Mouse (Mus musculus) lung, adult 2 months (tissue): Measurements from ENCODE around the gene Rnf152. TPM values are rescaled to one million over a fixed set of nuclear protein-coding genes. Genes with fewer than 3 reads are reported as not detected.

Experiments
- DNase-seq: peaks from one replicate; pipeline ENCODE4 v3.0.0; 2022
- H3K4me1 ChIP-seq: fragments of 200-500 bp; 2 replicates; pipeline ENCODE4 v1.6.1; 2011; ENCODE audit warnings: low read length; ENCODE audit not compliant: control insufficient read depth, insufficient read depth
- H3K4me3 ChIP-seq: fragments of 200-500 bp; replicated peaks from 2 replicates; pipeline ENCODE3; 2011; ENCODE audit warnings: low read depth, mild to moderate bottlenecking, control low read depth, low read length; ENCODE audit errors: extremely low read depth
- CTCF ChIP-seq: fragments of 200-500 bp; IDR thresholded peaks from 2 replicates; pipeline ENCODE4 v1.5.1; 2011; ENCODE audit warnings: mild to moderate bottlenecking, low read length, control low read depth; ENCODE audit not compliant: insufficient read depth
- POLR2A ChIP-seq: fragments of 200-500 bp; IDR thresholded peaks from 2 replicates; pipeline ENCODE4 v1.6.1; 2011; ENCODE audit warnings: low read depth, mild to moderate bottlenecking, control low read depth, low read length, borderline replicate concordance; ENCODE audit errors: extremely low read depth
- WGBS: fragments of 180-500 bp; shearing (Covaris S2); methylation state at CpG from one replicate; pipeline ENCODE4 v1.1.7; 2018; 5-methylcytosine and 5-hydroxymethylcytosine counted together
- polyA plus RNA-seq: library from polyadenylated mRNA; depleted of rRNA; stranded (reverse); fragments of >200 nt; gene quantifications from 2 replicates; pipeline ENCODE4 v1.2.3, GENCODE M21; 2012

The Rnf152 gene
- polyA plus RNA-seq, 1 experiment, result 0.50 TPM

DNA sequence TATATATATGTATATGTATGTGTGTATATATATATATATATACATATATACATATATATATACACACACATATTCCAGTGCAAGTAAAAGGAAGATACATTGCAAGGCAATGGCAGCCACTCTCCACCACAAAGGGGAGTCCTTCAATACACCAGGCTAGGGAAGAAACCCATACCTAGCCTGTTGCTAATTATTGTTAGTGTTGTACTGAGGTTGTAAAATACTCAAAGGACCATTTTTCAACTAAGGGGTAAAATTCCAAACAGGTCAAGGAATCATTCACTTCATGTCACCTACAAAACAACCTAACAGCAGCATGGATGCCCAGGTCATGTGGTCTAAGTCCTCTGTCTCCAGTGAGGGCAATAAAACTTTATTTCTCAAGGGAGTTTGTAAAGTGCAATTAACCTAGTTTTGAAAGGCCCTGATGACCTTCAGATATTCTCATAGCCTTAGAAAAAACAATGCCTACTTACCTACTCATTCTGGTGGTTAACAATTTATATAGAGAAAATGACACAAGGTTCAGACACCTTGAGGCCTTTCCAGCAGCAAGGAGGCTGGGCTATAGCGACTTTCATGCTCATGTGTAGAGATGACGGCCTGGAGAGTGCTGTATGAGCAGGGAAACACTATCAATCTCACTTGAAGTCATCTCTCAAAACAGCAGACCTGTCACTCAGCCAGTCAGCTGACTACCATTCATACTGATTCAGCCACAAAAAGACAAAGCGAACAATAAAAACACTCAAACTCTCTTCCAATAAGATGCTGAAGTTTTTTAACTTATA, 42.3 kb downstream of the Rnf152 start:
- no peaks in the 10 kb centered on the region; the same call in 1 of the 2 replicates for H3K4me1 ChIP-seq
- whole genome bisulfite sequencing, result 81% methylated on average over 3 of the region's 3 CpGs
- no peak overlapping the region for H3K4me3 ChIP-seq
- DNase-seq, result no peak
- TF ChIP-seq CTCF (no peak), POLR2A (no peak)

DNA sequence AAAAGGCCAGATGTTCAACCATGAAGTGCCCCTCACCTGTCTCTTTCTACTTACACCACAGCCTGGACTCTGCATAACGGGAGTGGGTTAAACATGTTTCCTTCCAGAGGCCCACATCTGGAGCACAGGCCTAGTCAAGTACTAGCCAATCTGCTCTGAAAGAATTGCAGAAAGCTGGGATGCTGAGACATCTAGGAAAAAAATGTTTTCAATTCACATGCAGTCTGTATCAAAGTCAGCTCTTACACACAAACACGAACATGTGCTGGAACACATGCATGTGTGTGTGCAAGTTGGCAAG, 44.0 kb downstream of the Rnf152 start:
- TF ChIP-seq POLR2A (no peak), CTCF (no peak)
- Histone ChIP-seq H3K4me3 (no peak overlapping the region), H3K4me1 (no peaks in the 10 kb centered on the region; the same call in 1 of the 2 replicates)
- WGBS, result 70% methylated on average over 2 of the region's 2 CpGs
- no peak for DNase-seq

DNA sequence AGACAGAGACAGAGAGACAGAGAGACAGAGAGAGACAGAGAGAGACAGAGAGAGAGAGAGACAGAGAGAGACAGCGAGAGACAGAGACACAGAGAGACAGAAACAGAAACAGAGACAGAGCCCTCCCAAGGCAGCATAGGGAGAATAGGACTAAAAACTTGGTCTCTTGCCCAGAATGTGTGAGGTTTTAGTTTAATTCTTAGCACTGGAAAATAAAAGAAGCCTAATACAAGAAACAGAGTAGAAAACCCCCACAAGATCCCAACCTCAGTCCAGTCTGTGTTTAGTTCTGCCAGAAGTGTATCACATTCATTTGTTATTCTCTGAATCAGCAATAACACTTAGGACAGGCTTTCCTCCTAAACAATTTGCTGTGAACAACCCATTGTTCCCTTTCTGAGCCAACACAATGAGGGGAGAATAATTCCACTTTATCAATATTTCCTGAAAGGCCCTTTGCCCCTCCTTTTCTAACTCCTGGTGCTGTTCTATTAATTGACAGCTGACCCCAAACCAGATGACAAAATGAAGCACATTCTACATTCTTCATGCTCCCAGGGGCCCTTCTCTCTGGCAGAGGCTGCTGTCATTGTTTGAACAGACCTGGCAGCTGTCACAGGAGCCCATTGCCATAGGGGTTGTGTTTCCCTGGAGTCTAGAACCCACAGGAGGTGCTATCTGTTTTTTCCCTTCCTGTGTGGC, 44.5 kb downstream of the Rnf152 start:
- WGBS, result 96% methylated on average over 1 of the region's 1 CpGs
- TF ChIP-seq POLR2A, result no peak
- no peak for TF ChIP-seq CTCF
- no peak overlapping the region for H3K4me3 ChIP-seq
- H3K4me1 ChIP-seq, result no peaks in the 10 kb centered on the region; the same call in 1 of the 2 replicates
- no peak for DNase-seq

DNA sequence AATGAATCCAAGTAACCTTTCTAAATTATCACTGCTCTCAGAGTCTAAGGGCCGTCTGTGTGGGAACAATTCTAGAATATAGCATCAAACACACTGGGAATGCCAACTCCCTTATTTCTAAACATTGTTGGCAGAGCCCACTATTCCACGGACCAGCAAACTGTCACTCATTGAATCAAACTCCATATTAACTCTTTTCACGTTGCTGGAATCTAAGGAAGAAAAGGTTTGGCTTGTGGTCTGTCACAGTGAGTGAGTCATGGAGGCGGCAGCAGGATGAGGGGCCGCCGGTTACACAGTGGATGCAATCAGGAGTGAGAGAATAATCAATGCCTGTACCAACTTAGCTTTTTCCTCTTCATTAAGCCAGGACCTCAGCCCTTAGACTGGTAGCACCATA, 54.3 kb downstream of the Rnf152 start:
- 72% methylated on average over 6 of the region's 6 CpGs for WGBS
- H3K4me3 ChIP-seq, result no peak overlapping the region
- no peaks in the 10 kb centered on the region for H3K4me1 ChIP-seq
- TF ChIP-seq POLR2A (no peak), CTCF (no peak)
- no peak for DNase-seq

DNA sequence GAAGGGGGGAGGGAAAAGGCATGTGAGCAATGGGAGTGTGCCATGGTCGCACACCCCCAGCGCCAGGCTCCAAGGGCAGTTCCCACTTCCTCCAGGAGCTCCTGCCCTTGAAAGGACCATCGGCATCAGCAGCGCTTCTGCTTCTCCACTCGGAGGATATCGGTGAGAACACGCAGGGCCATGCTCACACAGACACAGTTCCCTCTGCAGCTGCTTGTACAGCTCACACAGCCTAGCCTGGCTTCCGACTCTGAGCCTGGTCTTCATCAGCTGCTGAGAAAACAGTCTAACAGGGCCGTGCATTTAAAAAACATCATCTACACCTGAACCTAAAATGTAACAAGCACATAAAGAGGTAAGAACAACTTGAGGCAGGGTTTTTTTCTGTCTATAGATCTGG, 54.7 kb downstream of the Rnf152 start:
- no peak for DNase-seq

DNA sequence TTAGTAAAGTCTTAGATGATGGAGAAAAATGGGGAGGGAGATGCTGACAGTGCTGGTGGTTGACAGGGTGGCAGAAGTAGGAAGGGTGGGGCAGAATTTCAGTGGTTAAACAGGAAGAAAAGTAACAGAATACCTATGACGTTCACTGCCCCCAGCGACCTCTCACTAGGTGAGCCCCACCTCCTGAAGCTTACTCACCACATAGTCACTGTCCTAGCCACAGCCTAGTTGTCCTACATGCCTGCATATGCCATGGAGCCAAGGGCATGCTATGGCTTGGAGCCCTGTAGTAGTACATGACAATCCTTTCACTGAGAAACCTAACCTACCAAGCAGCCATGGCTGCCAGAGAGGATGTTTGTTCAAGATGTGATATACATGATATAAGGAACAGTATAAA, 64.7 kb downstream of the Rnf152 start:
- Histone ChIP-seq H3K4me3 (no peak overlapping the region), H3K4me1 (no peaks in the 10 kb centered on the region)
- no peak for TF ChIP-seq POLR2A
- no peak for TF ChIP-seq CTCF
- DNase-seq, result no peak
- WGBS, result 59% methylated on average over 2 of the region's 2 CpGs

More for the DNA sequence above, 54.7 kb downstream of the Rnf152 start:
- WGBS, result 80% methylated on average over 9 of the region's 9 CpGs
- Histone ChIP-seq H3K4me1 (no peaks in the 10 kb centered on the region), H3K4me3 (no peak overlapping the region)
- TF ChIP-seq POLR2A (no peak), CTCF (no peak)

DNA sequence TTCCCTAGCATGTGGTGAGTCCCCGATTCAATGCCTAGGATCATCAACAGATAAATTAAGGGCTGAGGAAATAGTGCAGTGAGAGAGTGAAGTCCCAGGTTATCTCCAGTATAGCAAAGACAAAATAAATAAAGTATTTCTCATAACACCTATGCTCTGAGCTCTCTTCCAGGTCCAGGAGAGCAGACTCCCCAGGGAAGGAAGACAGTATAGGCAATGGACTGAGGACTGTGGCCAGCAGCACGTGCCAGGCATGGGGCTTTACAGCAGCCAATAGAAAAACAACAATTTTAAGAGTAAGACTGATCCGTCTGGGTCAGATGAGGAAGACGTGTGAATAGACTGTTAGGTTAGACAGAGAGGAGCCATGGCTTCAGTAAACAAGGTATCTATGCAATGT, 69.0 kb downstream of the Rnf152 start:
- H3K4me1 ChIP-seq, result no peaks in the 10 kb centered on the region; the same call in 1 of the 2 replicates
- DNase-seq, result no peak
- no peak overlapping the region for H3K4me3 ChIP-seq
- TF ChIP-seq POLR2A (no peak), CTCF (no peak)
- 81% methylated on average over 4 of the region's 4 CpGs for WGBS

DNA sequence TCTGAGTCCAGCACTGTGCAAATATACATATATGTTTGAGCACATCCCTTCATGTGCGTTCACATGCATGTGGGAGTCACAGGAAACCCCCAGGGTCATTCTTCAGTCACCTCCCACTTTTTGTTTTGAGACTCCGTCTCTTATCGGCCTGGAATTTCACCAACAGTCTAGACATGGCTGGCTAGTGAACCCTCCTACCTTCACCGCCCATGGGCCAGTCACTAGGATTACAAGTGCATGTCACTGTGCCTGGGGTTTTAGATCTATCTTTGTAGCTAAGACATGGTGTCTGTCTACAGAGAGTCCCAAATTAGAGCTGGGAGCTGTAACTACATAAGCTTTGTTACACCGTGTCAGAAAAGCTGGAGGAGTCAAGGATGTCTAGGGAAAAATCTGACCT, 69.6 kb downstream of the Rnf152 start:
- no peak overlapping the region for H3K4me3 ChIP-seq
- 76% methylated on average over 5 of the region's 5 CpGs for WGBS
- DNase-seq, result no peak
- H3K4me1 ChIP-seq, result no peaks in the 10 kb centered on the region; the same call in 1 of the 2 replicates
- no peak for TF ChIP-seq POLR2A
- no peak for TF ChIP-seq CTCF

DNA sequence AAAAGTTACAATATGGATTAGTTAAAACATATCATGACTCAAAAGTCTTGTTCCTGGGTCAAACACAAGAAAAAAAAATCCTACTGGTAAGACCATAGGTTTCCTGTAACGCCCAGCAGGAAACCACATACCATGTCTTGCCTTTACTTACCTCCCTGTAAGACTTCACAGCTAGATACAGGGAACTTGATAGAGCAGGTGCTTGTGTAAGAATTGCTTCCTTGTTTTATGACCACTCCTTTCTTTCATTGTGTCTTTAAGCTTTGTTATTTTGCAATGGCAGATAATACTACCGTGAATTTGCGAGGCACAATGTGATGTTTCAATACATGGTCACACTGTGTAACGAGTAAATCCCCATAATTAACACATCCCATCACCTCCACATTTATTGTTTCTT, 71.5 kb downstream of the Rnf152 start:
- WGBS, result 89% methylated on average over 4 of the region's 4 CpGs
- no peak for DNase-seq
- Histone ChIP-seq H3K4me3 (no peak overlapping the region), H3K4me1 (no peaks in the 10 kb centered on the region; the same call in 1 of the 2 replicates)
- no peak for TF ChIP-seq CTCF
- no peak for TF ChIP-seq POLR2A

DNA sequence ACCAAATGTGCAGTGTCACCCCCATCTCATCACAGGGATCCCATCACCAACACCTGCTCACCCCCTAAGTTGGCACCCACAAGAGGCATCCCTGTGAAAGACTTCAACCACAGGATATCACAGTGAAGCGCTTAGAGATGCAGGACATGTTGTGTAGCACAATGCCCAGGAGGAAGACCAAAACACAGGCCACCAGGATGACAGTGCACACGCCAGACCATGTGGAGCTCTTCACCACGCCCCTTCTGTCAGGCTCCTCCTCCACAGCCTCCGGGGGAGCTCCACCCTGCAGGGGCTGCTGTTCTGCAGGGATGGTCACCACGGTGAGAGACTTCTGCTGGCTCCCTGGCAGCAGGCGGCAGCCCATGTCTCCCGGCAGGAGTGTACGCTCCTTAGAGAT, 72.4 kb downstream of the Rnf152 start:
- Histone ChIP-seq H3K4me1 (no peaks in the 10 kb centered on the region; the same call in 1 of the 2 replicates), H3K4me3 (no peak overlapping the region)
- TF ChIP-seq POLR2A (no peak), CTCF (no peak)
- WGBS, result 78% methylated on average over 8 of the region's 8 CpGs
- DNase-seq, result no peak

DNA sequence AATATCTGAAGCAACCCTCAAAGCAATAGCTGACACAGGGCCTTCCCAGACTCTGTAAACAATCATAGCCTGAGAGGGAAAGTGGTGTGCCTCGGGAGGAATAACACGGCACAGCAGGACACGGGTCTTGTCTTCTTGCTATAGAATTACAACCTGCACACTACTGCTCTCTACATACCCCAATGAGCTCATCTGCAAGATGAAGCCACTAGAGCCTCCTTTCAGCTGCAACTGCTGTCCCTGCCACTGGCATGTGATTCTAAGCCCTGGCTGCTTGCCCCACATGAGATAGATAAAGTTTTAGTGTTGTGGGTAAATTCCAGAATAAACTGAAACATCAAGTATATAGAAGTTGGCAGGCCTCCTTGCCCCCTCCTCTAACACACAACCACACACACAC, 75.2 kb downstream of the Rnf152 start:
- no peaks in the 10 kb centered on the region; the same call in none of the 2 replicates for H3K4me1 ChIP-seq
- WGBS, result 50% methylated on average over 3 of the region's 3 CpGs
- no peak for TF ChIP-seq POLR2A
- no peak for TF ChIP-seq CTCF
- H3K4me3 ChIP-seq, result no peak overlapping the region
- DNase-seq, result no peak
